Mouse (Mus musculus): ENCODE measurements around the gene Macrod2. TPM values are rescaled to one million over a fixed set of nuclear protein-coding genes. Genes with fewer than 3 reads are reported as not detected.

Gene Macrod2
- polyA plus RNA-seq, 1 experiment from 2014 or later, result 19.9 TPM

- DNase-seq (ENCODE audit: low spot score) (no peak), ATAC-seq (replicated peaks; ENCODE audit: low FRiP score) (no peak)
- Histone ChIP-seq H3K27me3 (replicated peaks; ENCODE audit: control insufficient read depth, insufficient read depth, low read length) (no peaks in the 10 kb centered on the region), H3K36me3 (ENCODE audit: control insufficient read depth, insufficient read depth, low read length) (no peaks in the 10 kb centered on the region), H3K4me1 (replicated peaks; ENCODE audit: control insufficient read depth, insufficient read depth, low read length) (no peaks in the 10 kb centered on the region), H3K4me2 (no peak overlapping the region), H3K9me3 (ENCODE audit: control insufficient read depth, low read length) (no peaks in the 10 kb centered on the region), H3K4me3 (ENCODE audit: low read depth, low read length) (no peak overlapping the region), H3K9ac (ENCODE audit: low read depth, low read length) (no peak overlapping the region), H3K27ac (ENCODE audit: low read depth, low read length) (no peak overlapping the region)
- WGBS, result 62% methylated on average over 2 of the region's 2 CpGs
These were observed 1464.1 kb downstream of the Macrod2 start for GRCm38 (mm10) chr2:141859220-141859619.

GRCm38 (mm10) chr2:141861679-141862268, 1466.7 kb downstream of the Macrod2 start:
- no peak for ATAC-seq (replicated peaks; ENCODE audit: low FRiP score)
- Histone ChIP-seq H3K4me2 (no peak overlapping the region), H3K9me3 (ENCODE audit: control insufficient read depth, low read length) (no peaks in the 10 kb centered on the region), H3K36me3 (ENCODE audit: control insufficient read depth, insufficient read depth, low read length) (no peaks in the 10 kb centered on the region), H3K4me3 (ENCODE audit: low read depth, low read length) (no peak overlapping the region), H3K27me3 (replicated peaks; ENCODE audit: control insufficient read depth, insufficient read depth, low read length) (no peaks in the 10 kb centered on the region), H3K4me1 (replicated peaks; ENCODE audit: control insufficient read depth, insufficient read depth, low read length) (no peaks in the 10 kb centered on the region), H3K27ac (ENCODE audit: low read depth, low read length) (no peak overlapping the region), H3K9ac (ENCODE audit: low read depth, low read length) (no peak overlapping the region)
- 87% methylated on average over 6 of the region's 6 CpGs for WGBS
- no peak for DNase-seq (ENCODE audit: low spot score)

- 60% methylated on average over 9 of the region's 9 CpGs for WGBS
- H3K27ac ChIP-seq (ENCODE audit: low read depth, low read length), result no peak overlapping the region
These were observed 1467.6 kb downstream of the Macrod2 start for GRCm38 (mm10) chr2:141862531-141863265.

GRCm38 (mm10) chr2:141863628-141864165, 1468.6 kb downstream of the Macrod2 start:
- no peaks in the 10 kb centered on the region for H3K9me3 ChIP-seq (ENCODE audit: control insufficient read depth, low read length)
- no peak overlapping the region for H3K9ac ChIP-seq (ENCODE audit: low read depth, low read length)
- H3K4me1 ChIP-seq (replicated peaks; ENCODE audit: control insufficient read depth, insufficient read depth, low read length), result no peaks in the 10 kb centered on the region
- no peaks in the 10 kb centered on the region for H3K36me3 ChIP-seq (ENCODE audit: control insufficient read depth, insufficient read depth, low read length)
- no peak overlapping the region for H3K4me2 ChIP-seq
- no peak for ATAC-seq (replicated peaks; ENCODE audit: low FRiP score)
- no peak overlapping the region for H3K27ac ChIP-seq (ENCODE audit: low read depth, low read length)
- 67% methylated on average over 1 of the region's 2 CpGs for WGBS
- no peak overlapping the region for H3K4me3 ChIP-seq (ENCODE audit: low read depth, low read length)
- no peak for DNase-seq (ENCODE audit: low spot score)
- no peaks in the 10 kb centered on the region for H3K27me3 ChIP-seq (replicated peaks; ENCODE audit: control insufficient read depth, insufficient read depth, low read length)

More at GRCm38 (mm10) chr2:141862531-141863265, 1467.6 kb downstream of the Macrod2 start:
- H3K4me1 ChIP-seq (replicated peaks; ENCODE audit: control insufficient read depth, insufficient read depth, low read length), result no peaks in the 10 kb centered on the region
- H3K9me3 ChIP-seq (ENCODE audit: control insufficient read depth, low read length), result no peaks in the 10 kb centered on the region
- H3K9ac ChIP-seq (ENCODE audit: low read depth, low read length), result no peak overlapping the region
- H3K4me2 ChIP-seq, result no peak overlapping the region
- no peak overlapping the region for H3K4me3 ChIP-seq (ENCODE audit: low read depth, low read length)
- no peak for DNase-seq (ENCODE audit: low spot score)
- no peaks in the 10 kb centered on the region for H3K36me3 ChIP-seq (ENCODE audit: control insufficient read depth, insufficient read depth, low read length)
- ATAC-seq (replicated peaks; ENCODE audit: low FRiP score), result no peak
- H3K27me3 ChIP-seq (replicated peaks; ENCODE audit: control insufficient read depth, insufficient read depth, low read length), result no peaks in the 10 kb centered on the region

GRCm38 (mm10) chr2:141870930-141871329, 1475.8 kb downstream of the Macrod2 start:
- Histone ChIP-seq H3K9ac (ENCODE audit: low read depth, low read length) (no peak overlapping the region), H3K4me3 (ENCODE audit: low read depth, low read length) (no peak overlapping the region), H3K27ac (ENCODE audit: low read depth, low read length) (no peak overlapping the region), H3K27me3 (replicated peaks; ENCODE audit: control insufficient read depth, insufficient read depth, low read length) (no peaks in the 10 kb centered on the region), H3K4me2 (no peak overlapping the region), H3K36me3 (ENCODE audit: control insufficient read depth, insufficient read depth, low read length) (no peaks in the 10 kb centered on the region), H3K4me1 (replicated peaks; ENCODE audit: control insufficient read depth, insufficient read depth, low read length) (no peaks in the 10 kb centered on the region), H3K9me3 (ENCODE audit: control insufficient read depth, low read length) (no peaks in the 10 kb centered on the region)
- no peak for DNase-seq (ENCODE audit: low spot score)
- 76% methylated on average over 4 of the region's 4 CpGs for WGBS
- ATAC-seq (replicated peaks; ENCODE audit: low FRiP score), result no peak

- DNase-seq (ENCODE audit: low spot score), result no peak
- no peaks in the 10 kb centered on the region for H3K9me3 ChIP-seq (ENCODE audit: control insufficient read depth, low read length)
- WGBS, result 49% methylated on average over 10 of the region's 10 CpGs
- no peak overlapping the region for H3K27ac ChIP-seq (ENCODE audit: low read depth, low read length)
- no peak overlapping the region for H3K9ac ChIP-seq (ENCODE audit: low read depth, low read length)
- H3K36me3 ChIP-seq (ENCODE audit: control insufficient read depth, insufficient read depth, low read length), result no peaks in the 10 kb centered on the region
- no peak overlapping the region for H3K4me3 ChIP-seq (ENCODE audit: low read depth, low read length)
- no peaks in the 10 kb centered on the region for H3K27me3 ChIP-seq (replicated peaks; ENCODE audit: control insufficient read depth, insufficient read depth, low read length)
- no peak for ATAC-seq (replicated peaks; ENCODE audit: low FRiP score)
- H3K4me2 ChIP-seq, result no peak overlapping the region
- no peaks in the 10 kb centered on the region for H3K4me1 ChIP-seq (replicated peaks; ENCODE audit: control insufficient read depth, insufficient read depth, low read length)
These were observed 1481.2 kb downstream of the Macrod2 start for GRCm38 (mm10) chr2:141876155-141876851.

- WGBS, result 65% methylated on average over 2 of the region's 2 CpGs
- Histone ChIP-seq H3K27me3 (replicated peaks; ENCODE audit: control insufficient read depth, insufficient read depth, low read length) (no peaks in the 10 kb centered on the region), H3K9me3 (ENCODE audit: control insufficient read depth, low read length) (no peaks in the 10 kb centered on the region), H3K27ac (ENCODE audit: low read depth, low read length) (no peak overlapping the region), H3K4me2 (no peak overlapping the region), H3K9ac (ENCODE audit: low read depth, low read length) (no peak overlapping the region), H3K36me3 (ENCODE audit: control insufficient read depth, insufficient read depth, low read length) (no peaks in the 10 kb centered on the region), H3K4me1 (replicated peaks; ENCODE audit: control insufficient read depth, insufficient read depth, low read length) (no peaks in the 10 kb centered on the region), H3K4me3 (ENCODE audit: low read depth, low read length) (no peak overlapping the region)
- no peak for DNase-seq (ENCODE audit: low spot score)
- ATAC-seq (replicated peaks; ENCODE audit: low FRiP score), result no peak
These were observed 1481.8 kb downstream of the Macrod2 start for GRCm38 (mm10) chr2:141876958-141877357.

- Histone ChIP-seq H3K27me3 (replicated peaks; ENCODE audit: control insufficient read depth, insufficient read depth, low read length) (no peaks in the 10 kb centered on the region), H3K9me3 (ENCODE audit: control insufficient read depth, low read length) (no peaks in the 10 kb centered on the region), H3K4me2 (no peak overlapping the region), H3K36me3 (ENCODE audit: control insufficient read depth, insufficient read depth, low read length) (no peaks in the 10 kb centered on the region), H3K9ac (ENCODE audit: low read depth, low read length) (no peak overlapping the region), H3K4me1 (replicated peaks; ENCODE audit: control insufficient read depth, insufficient read depth, low read length) (no peaks in the 10 kb centered on the region), H3K4me3 (ENCODE audit: low read depth, low read length) (no peak overlapping the region), H3K27ac (ENCODE audit: low read depth, low read length) (no peak overlapping the region)
- DNase-seq (ENCODE audit: low spot score) (no peak), ATAC-seq (replicated peaks; ENCODE audit: low FRiP score) (no peak)
- 71% methylated on average over 1 of the region's 1 CpGs for WGBS
These were observed 1483.4 kb downstream of the Macrod2 start for GRCm38 (mm10) chr2:141878473-141878872.
